Comparison of ENCODE assay signal across 15 mouse cellular contexts in the genomic region with DNA sequence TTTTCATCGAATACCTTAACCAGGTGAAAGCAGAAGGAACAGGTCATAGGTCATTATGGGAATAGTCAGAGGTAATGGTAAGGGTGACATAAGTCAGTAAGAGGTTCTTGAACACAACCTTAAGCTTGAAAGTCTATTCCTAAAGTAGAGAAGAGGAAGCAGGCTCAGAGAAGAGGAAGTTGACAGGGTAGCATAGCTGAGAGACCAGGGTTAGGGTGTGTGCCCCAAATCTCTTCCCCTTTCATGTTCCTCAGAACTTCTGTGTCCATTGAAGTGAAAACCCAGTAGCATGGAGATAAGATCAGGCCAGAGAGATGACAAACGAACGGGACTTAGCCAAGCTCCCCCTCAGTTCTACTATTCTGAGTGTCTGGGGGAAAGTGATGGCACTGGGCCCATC. TPM values are rescaled to one million over a fixed set of nuclear protein-coding genes. Genes with fewer than 3 reads are reported as not detected.
DNase-seq lines count a peak whose midpoint lies in the region; ATAC-seq and TF ChIP-seq lines count a peak whose summit lies in the region.
"Had no signal": no experiment of that assay in that cellular context is flagged by ENCODE, and none has a peak within 500 bp of the region (broad histone marks: within the 10 kb centered on the region; RNA-seq: fewer than 3 reads in every experiment).

No protein-coding gene starts in this region.

- H3K36me3 ChIP-seq in liver, adult 2 months (ENCODE audit: control insufficient read depth, insufficient read depth, low read length): no peaks in the 10 kb centered on the region
- no peaks in the 10 kb centered on the region for H3K36me3 ChIP-seq in forebrain, embryonic 11.5 days (ENCODE audit: control insufficient read depth, insufficient read depth, low read length)
- H3K36me3 ChIP-seq: forebrain, embryonic 12.5 days; hindbrain, embryonic 15.5 days; liver, embryonic 15.5 days; neural tube, embryonic 15.5 days had no signal

- H3K27ac ChIP-seq in liver, adult 2 months (replicated peaks; ENCODE audit: insufficient read depth, low read depth, low read length): no peak overlapping the region
- peak overlapping the region; percentile 59 for H3K27ac ChIP-seq in bone marrow macrophage, adult 2 months (ENCODE audit: insufficient read depth, low read depth, low read length)
- no peak overlapping the region for H3K27ac ChIP-seq in forebrain, embryonic 11.5 days (ENCODE audit: low read depth, low read length)
- H3K27ac ChIP-seq: forebrain, embryonic 12.5 days; hindbrain, embryonic 15.5 days; liver, embryonic 15.5 days; neural tube, embryonic 15.5 days had no signal

- TF ChIP-seq POLR2A in liver, adult 2 months (IDR thresholded peaks at IDR 0.05; ENCODE audit: extremely low read depth, insufficient read depth, low read length): no peak
- no peak for TF ChIP-seq POLR2A in bone marrow macrophage, adult 2 months (IDR thresholded peaks at IDR 0.05; ENCODE audit: borderline replicate concordance, low read depth, low read length)

- no peaks in the 10 kb centered on the region for H3K79me2 ChIP-seq in liver, adult 2 months (ENCODE audit: control insufficient read depth, insufficient read depth, low read length)

- H3K4me2 ChIP-seq in forebrain, embryonic 11.5 days (ENCODE audit: low read depth, low read length, severe bottlenecking): no peak overlapping the region
- H3K4me2 ChIP-seq: forebrain, embryonic 12.5 days; hindbrain, embryonic 15.5 days; liver, embryonic 15.5 days; neural tube, embryonic 15.5 days had no signal

- no peak for TF ChIP-seq CTCF in liver, adult 2 months (IDR thresholded peaks at IDR 0.05; ENCODE audit: low read depth, low read length)
- TF ChIP-seq CTCF in bone marrow macrophage, adult 2 months (IDR thresholded peaks at IDR 0.05; ENCODE audit: low read depth, low read length): no peak

- peak; percentile 29 for DNase-seq in liver, adult 2 months (ENCODE audit: extremely low read depth, low read depth, low spot score)
- no peak for DNase-seq in liver
- DNase-seq in B cell, adult 2 months: peak; percentile 61 to 71
- peak; percentile 39 to 45 for DNase-seq in monocyte, adult 2 months (ENCODE audit: low read depth in 1 of 2, low spot score in 2 of 2)
- no peak for DNase-seq in kidney, postnatal 36 days
- DNase-seq in forebrain, embryonic 11.5 days (ENCODE audit: low spot score): no peak
- DNase-seq: kidney, postnatal 4 days; thymus, postnatal 36 days had no signal

- 68% methylated on average over 3 of the region's 3 CpGs for WGBS in liver, adult 2 months
- WGBS in forebrain, embryonic 11.5 days: 83% methylated on average over 3 of the region's 3 CpGs

- no peaks in the 10 kb centered on the region for H3K9me3 ChIP-seq in forebrain, embryonic 11.5 days (ENCODE audit: control insufficient read depth, low read length)
- H3K9me3 ChIP-seq: forebrain, embryonic 12.5 days; hindbrain, embryonic 15.5 days; liver, embryonic 15.5 days; neural tube, embryonic 15.5 days had no signal

- no peak overlapping the region for H3K4me3 ChIP-seq in liver, adult 2 months (ENCODE audit: insufficient read depth, low read depth, low read length)
- H3K4me3 ChIP-seq in bone marrow macrophage, adult 2 months (ENCODE audit: insufficient read depth, low read length): no peak overlapping the region
- H3K4me3 ChIP-seq in forebrain, embryonic 11.5 days (ENCODE audit: low read depth, low read length): no peak overlapping the region
- H3K4me3 ChIP-seq: forebrain, embryonic 12.5 days; hindbrain, embryonic 15.5 days; liver, embryonic 15.5 days; neural tube, embryonic 15.5 days had no signal

- no peak overlapping the region for H3K9ac ChIP-seq in liver, adult 2 months (ENCODE audit: low read depth, low read length)
- no peak overlapping the region for H3K9ac ChIP-seq in forebrain, embryonic 11.5 days (ENCODE audit: low read length)
- H3K9ac ChIP-seq: forebrain, embryonic 12.5 days; hindbrain, embryonic 15.5 days; liver, embryonic 15.5 days; neural tube, embryonic 15.5 days had no signal

- H3K4me1 ChIP-seq in liver, adult 2 months (ENCODE audit: control insufficient read depth, insufficient read depth, low read length): no peaks in the 10 kb centered on the region
- peaks cover 11% of the 10 kb centered on the region for H3K4me1 ChIP-seq in bone marrow macrophage, adult 2 months (ENCODE audit: control insufficient read depth, insufficient read depth, low read length)
- H3K4me1 ChIP-seq in forebrain, embryonic 11.5 days (replicated peaks; ENCODE audit: control insufficient read depth, insufficient read depth, low read length): no peaks in the 10 kb centered on the region
- H3K4me1 ChIP-seq: hindbrain, embryonic 15.5 days; liver, embryonic 15.5 days; neural tube, embryonic 15.5 days had no signal

- ATAC-seq in forebrain, embryonic 11.5 days (replicated peaks; ENCODE audit: low FRiP score): no peak
- ATAC-seq: intestine, postnatal 0 days; Patski had no signal

- no peaks in the 10 kb centered on the region for H3K27me3 ChIP-seq in liver, adult 2 months (ENCODE audit: control insufficient read depth, insufficient read depth, low read length)
- H3K27me3 ChIP-seq in forebrain, embryonic 11.5 days (ENCODE audit: control insufficient read depth, insufficient read depth, low read length): no peaks in the 10 kb centered on the region
- H3K27me3 ChIP-seq: forebrain, embryonic 12.5 days; hindbrain, embryonic 15.5 days; liver, embryonic 15.5 days; neural tube, embryonic 15.5 days; Patski had no signal

RNA-seq across cellular contexts. Expression of a gene that starts 23.5 kb away (rescaled TPM):
- 386 and 431 TPM in 2 replicates for total RNA-seq in liver, adult 2 months (2014; rRNA removed)
- 134 and 159 TPM in 2 replicates for polyA plus RNA-seq in liver, adult 2 months (2012; rRNA removed)
- polyA plus RNA-seq in bone marrow macrophage, adult 2 months (2012; ENCODE audit: insufficient read depth, insufficient read length, missing spikeins): 30.4 and 30.8 TPM in 2 replicates
- 9.4 and 10.7 TPM in 2 replicates for polyA plus RNA-seq in forebrain, embryonic 11.5 days (2014; fragmentation: Nextera tagmentation; extraction: Ambion mirVana)

Comparison
In these comparisons a context has a peak if more than half of its experiments do, and no peak if none do; other contexts are left out.
1. DNase-seq: peak in liver, adult 2 months (single experiment), B cell, adult 2 months (2 of 2) and monocyte, adult 2 months (2 of 2); none in liver (single experiment), kidney, postnatal 36 days (0 of 2) and forebrain, embryonic 11.5 days (single experiment).